Mouse (Mus musculus): Measurements from ENCODE around the gene Grb10. TPM values are rescaled to one million over a fixed set of nuclear protein-coding genes. Genes with fewer than 3 reads are reported as not detected.

The Grb10 gene
- total and polyA plus RNA-seq, 2 experiments from 2014 or later: 43.9 to 94.0 TPM

DNA sequence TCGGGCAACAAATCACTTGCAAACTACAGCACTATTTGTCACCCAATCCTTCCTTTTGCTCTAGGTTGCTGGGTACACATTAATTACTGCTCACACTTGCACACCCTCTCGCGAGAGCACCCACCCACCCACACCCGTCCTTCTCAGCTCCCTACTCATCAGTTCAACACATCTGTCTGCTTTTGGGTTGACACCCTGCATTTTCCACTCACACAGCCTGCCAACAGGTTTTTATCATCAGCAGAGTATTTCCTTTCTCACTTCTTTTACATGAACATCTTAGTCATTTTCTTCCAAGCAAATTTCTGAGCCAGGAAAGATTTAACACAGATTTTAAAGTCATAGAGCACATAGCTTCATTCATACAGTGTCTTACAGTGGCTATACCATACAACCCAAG lies 48.6 kb downstream of the Grb10 start:
- no peaks in the 10 kb centered on the region for H3K4me1 ChIP-seq (ENCODE audit: insufficient read depth, low read length)
- H3K36me3 ChIP-seq (ENCODE audit: insufficient read depth, low read length): no peaks in the 10 kb centered on the region
- H3K27ac ChIP-seq (ENCODE audit: low read depth, low read length): no peak overlapping the region
- H3K9ac ChIP-seq (replicated peaks; ENCODE audit: low read length, poor library complexity, severe bottlenecking): no peak overlapping the region
- H3K4me2 ChIP-seq (ENCODE audit: low read depth, low read length, poor library complexity, severe bottlenecking): no peak overlapping the region
- WGBS: 91% methylated on average over 4 of the region's 4 CpGs
- no peak for ATAC-seq (ENCODE audit: low FRiP score)
- no peak overlapping the region for H3K4me3 ChIP-seq (ENCODE audit: low read depth, low read length)
- H3K27me3 ChIP-seq (ENCODE audit: insufficient read depth, low read length): no peaks in the 10 kb centered on the region
- H3K9me3 ChIP-seq (ENCODE audit: low read length): 0 out of 2 replicates have a peak, but pooled peaks cover 3% of the 10 kb centered on the region
- TF ChIP-seq CTCF (IDR thresholded peaks at IDR 0.05): no peak
- no peak for DNase-seq (ENCODE audit: low spot score)

DNA sequence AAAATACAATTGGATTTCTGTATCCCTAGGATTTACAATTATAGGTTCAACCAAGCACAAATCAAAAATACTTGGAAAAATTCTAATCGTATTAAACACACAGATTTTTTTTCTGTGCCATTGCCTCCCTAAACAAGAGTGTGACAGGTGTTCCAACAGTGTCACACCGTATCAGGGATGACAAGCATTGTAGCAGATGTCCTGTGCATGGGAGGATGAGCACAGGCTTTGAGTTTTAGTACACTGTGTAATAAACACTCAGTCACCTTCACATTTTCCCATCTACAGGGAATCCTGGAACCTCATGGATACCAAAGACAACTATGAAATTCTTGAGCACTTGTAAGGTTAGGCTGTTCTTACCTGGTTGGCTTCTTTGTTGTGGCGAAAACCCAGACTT lies 51.2 kb downstream of the Grb10 start:
- H3K9me3 ChIP-seq (ENCODE audit: low read length): 0 out of 2 replicates have a peak, but pooled peaks cover 3% of the 10 kb centered on the region
- H3K27me3 ChIP-seq (ENCODE audit: insufficient read depth, low read length): no peaks in the 10 kb centered on the region
- no peaks in the 10 kb centered on the region for H3K36me3 ChIP-seq (ENCODE audit: insufficient read depth, low read length)
- no peak overlapping the region for H3K4me3 ChIP-seq (ENCODE audit: low read depth, low read length)
- TF ChIP-seq CTCF (IDR thresholded peaks at IDR 0.05): no peak
- H3K4me1 ChIP-seq (ENCODE audit: insufficient read depth, low read length): no peaks in the 10 kb centered on the region
- WGBS: 93% methylated on average over 3 of the region's 3 CpGs
- H3K9ac ChIP-seq (replicated peaks; ENCODE audit: low read length, poor library complexity, severe bottlenecking): no peak overlapping the region
- DNase-seq (ENCODE audit: low spot score) (peak; percentile 40), ATAC-seq (ENCODE audit: low FRiP score) (no peak)
- no peak overlapping the region for H3K27ac ChIP-seq (ENCODE audit: low read depth, low read length)
- no peak overlapping the region for H3K4me2 ChIP-seq (ENCODE audit: low read depth, low read length, poor library complexity, severe bottlenecking)

DNA sequence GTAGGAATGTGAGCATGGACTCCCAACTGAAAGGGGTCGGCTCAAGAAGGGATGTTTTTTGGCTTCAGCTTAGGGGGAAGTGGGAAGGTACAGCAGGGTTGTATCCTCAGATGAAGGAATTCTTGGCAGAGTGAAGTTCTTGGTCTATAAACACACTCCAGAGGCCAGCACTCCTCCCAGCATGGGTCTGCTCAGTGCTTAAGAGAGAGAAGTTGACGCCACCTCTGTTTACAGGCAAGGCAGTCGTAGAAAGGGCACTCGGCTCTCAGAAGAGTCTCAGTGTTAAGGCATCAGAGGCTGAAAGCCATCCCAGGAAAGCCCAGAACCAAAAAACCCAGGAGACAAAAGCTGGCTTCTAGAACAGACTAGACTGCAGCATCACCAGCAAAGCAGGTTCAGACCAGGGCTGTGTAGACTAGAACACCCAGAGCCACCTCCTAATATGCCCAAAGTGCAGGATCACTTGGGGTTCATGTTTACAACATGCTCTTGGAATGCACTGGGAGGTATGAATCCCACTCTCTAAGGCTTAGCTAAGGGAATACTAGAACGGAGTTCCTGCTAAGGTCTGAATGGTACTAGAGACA lies 59.8 kb downstream of the Grb10 start:
- ATAC-seq (ENCODE audit: low FRiP score) (no peak), DNase-seq (ENCODE audit: low spot score) (no peak)
- no peak for TF ChIP-seq CTCF (IDR thresholded peaks at IDR 0.05)
- no peak overlapping the region for H3K4me2 ChIP-seq (ENCODE audit: low read depth, low read length, poor library complexity, severe bottlenecking)
- no peak overlapping the region for H3K9ac ChIP-seq (replicated peaks; ENCODE audit: low read length, poor library complexity, severe bottlenecking)
- WGBS: 74% methylated on average over 5 of the region's 5 CpGs
- H3K27ac ChIP-seq (ENCODE audit: low read depth, low read length): no peak overlapping the region
- H3K4me3 ChIP-seq (ENCODE audit: low read depth, low read length): no peak overlapping the region
- no peaks in the 10 kb centered on the region for H3K4me1 ChIP-seq (ENCODE audit: insufficient read depth, low read length)
- no peaks in the 10 kb centered on the region for H3K9me3 ChIP-seq (ENCODE audit: low read length)
- H3K36me3 ChIP-seq (ENCODE audit: insufficient read depth, low read length): no peaks in the 10 kb centered on the region
- 0 out of 2 replicates have a peak, but pooled peaks cover 3% of the 10 kb centered on the region for H3K27me3 ChIP-seq (ENCODE audit: insufficient read depth, low read length)

DNA sequence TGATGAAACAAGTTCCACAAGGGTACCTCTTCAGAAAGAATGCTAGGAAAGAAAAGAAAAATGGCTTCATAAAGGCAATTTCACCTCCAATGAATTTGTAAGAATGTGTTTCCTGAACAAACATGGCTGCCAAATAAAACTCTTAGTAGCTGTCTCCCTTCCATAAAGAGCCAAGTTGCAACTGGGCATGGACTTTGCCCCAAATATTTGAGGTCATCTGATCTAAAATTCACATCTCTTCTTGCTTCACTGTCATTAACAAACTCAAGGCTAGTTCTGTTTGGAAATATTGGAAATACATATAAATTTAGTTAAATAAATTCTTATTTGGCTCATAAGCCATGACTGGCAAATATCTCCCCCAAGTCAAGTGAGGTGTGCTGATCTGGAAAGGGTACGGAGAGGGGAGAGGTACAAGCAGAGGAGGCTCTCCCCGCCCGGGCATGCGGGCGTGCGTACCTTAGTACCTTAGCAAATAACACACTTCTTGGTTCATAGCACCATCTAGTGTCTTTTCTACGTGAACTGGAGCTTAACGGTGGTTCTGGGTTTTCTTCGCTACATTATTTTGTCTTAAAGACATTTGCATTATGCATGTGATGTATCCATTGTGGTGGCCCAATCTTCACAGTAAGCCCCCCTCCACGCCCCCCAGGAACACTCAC lies 63.8 kb downstream of the Grb10 start:
- 0 out of 2 replicates have a peak, but pooled peaks cover 3% of the 10 kb centered on the region for H3K27me3 ChIP-seq (ENCODE audit: insufficient read depth, low read length)
- H3K9ac ChIP-seq (replicated peaks; ENCODE audit: low read length, poor library complexity, severe bottlenecking): 0 out of 2 replicates have a peak overlapping the region, but pooled peaks have one; percentile 39
- WGBS: 39% methylated on average over 10 of the region's 10 CpGs
- H3K4me2 ChIP-seq (ENCODE audit: low read depth, low read length, poor library complexity, severe bottlenecking): no peak overlapping the region
- no peaks in the 10 kb centered on the region for H3K36me3 ChIP-seq (ENCODE audit: insufficient read depth, low read length)
- no peak overlapping the region for H3K27ac ChIP-seq (ENCODE audit: low read depth, low read length)
- H3K4me3 ChIP-seq (ENCODE audit: low read depth, low read length): no peak overlapping the region
- H3K9me3 ChIP-seq (ENCODE audit: low read length): no peaks in the 10 kb centered on the region
- no peaks in the 10 kb centered on the region for H3K4me1 ChIP-seq (ENCODE audit: insufficient read depth, low read length)
- ATAC-seq (ENCODE audit: low FRiP score) (peak; percentile 73; the same call in 1 of the 2 replicates), DNase-seq (ENCODE audit: low spot score) (peak; percentile 76)
- TF ChIP-seq CTCF (IDR thresholded peaks at IDR 0.05): peak; percentile 80

DNA sequence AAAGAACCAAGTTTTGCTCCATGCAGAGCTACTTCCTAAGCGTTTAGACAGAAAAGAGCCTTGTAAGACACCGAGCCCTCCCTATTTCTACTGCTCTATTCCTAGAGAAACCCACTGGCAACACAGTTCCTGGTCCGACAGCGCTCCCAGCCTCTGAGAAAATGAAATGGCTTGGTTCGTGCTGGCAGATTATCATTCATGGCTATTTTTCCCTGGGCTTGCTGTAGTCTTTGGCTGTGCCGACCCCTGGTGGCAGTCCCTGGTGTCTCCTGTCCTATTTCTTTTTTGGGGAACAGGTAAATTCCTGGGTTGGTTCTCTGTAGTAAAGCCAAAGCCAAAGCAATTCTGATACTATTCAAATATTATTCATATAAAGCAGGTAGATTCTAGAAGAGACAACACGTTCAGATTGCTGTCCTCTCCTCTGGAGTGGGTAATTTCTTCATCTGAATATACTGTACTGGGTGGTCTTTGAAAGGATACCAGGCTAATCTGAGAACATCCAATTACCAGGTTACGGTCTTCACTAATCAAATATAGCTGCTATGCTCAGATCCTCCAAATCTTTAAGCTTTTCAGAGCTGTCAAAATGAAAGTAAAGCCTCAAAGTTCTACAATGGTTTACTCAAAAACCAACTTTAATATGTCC lies 65.0 kb downstream of the Grb10 start:
- Histone ChIP-seq H3K4me2 (ENCODE audit: low read depth, low read length, poor library complexity, severe bottlenecking) (no peak overlapping the region), H3K9ac (replicated peaks; ENCODE audit: low read length, poor library complexity, severe bottlenecking) (no peak overlapping the region), H3K36me3 (ENCODE audit: insufficient read depth, low read length) (no peaks in the 10 kb centered on the region), H3K4me1 (ENCODE audit: insufficient read depth, low read length) (no peaks in the 10 kb centered on the region), H3K4me3 (ENCODE audit: low read depth, low read length) (no peak overlapping the region), H3K9me3 (ENCODE audit: low read length) (no peaks in the 10 kb centered on the region), H3K27ac (ENCODE audit: low read depth, low read length) (no peak overlapping the region), H3K27me3 (ENCODE audit: insufficient read depth, low read length) (0 out of 2 replicates have a peak, but pooled peaks cover 3% of the 10 kb centered on the region)
- ATAC-seq (ENCODE audit: low FRiP score) (peak; percentile 84), DNase-seq (ENCODE audit: low spot score) (peak; percentile 92)
- TF ChIP-seq CTCF (IDR thresholded peaks at IDR 0.05): peak; percentile 93
- 30% methylated on average over 8 of the region's 8 CpGs for WGBS
